Mouse (Mus musculus): ENCODE measurements at regions not wholly inside any gene's neighbourhood (a gene's known extent, or its start where the extent isn't known, plus 50 kb on each side); places are given as distances from the start of the nearest gene placed in this dataset.

- TF ChIP-seq CTCF (IDR thresholded peaks at IDR 0.05): no peak
- TF ChIP-seq POLR2A (IDR thresholded peaks at IDR 0.05; ENCODE audit: insufficient read depth, low read depth, low read length): no peak
- no peak for TF ChIP-seq EP300 (IDR thresholded peaks at IDR 0.05; ENCODE audit: insufficient read depth, low read depth, low read length)
These were observed 732.0 kb downstream of the Cdh11 start for GRCm38 (mm10) chr8:102053429-102053828.

Data from heart, adult 2 months (tissue).